In genomic region chr6:100155676-100156075, GRCm38 (mm10) we compare ENCODE assay signal across 7 mouse cellular contexts.
A peak's percentile ranks its signal among the peaks of the same experiment; 100 is the strongest.
DNase-seq lines count a peak whose midpoint lies in the region; ATAC-seq and TF ChIP-seq lines count a peak whose summit lies in the region.

No protein-coding gene starts in this region.

- TF ChIP-seq POLR2A in ES-Bruce4 (IDR thresholded peaks at IDR 0.05; ENCODE audit: insufficient read depth, low read length), result no peak

- TF ChIP-seq CTCF in ES-Bruce4 (IDR thresholded peaks at IDR 0.05; ENCODE audit: low read depth, low read length), result no peak
- no peak for TF ChIP-seq CTCF in layer of hippocampus, adult 2 months (conservative IDR thresholded peaks at IDR 0.05)

- no peak for ATAC-seq in heart, embryonic 14.5 days (ENCODE audit: insufficient number of reproducible peaks, insufficient read depth, low FRiP score, low read depth)
- ATAC-seq in megakaryocyte progenitor cell, adult 5-6 weeks (replicated peaks; ENCODE audit: poor library complexity), result peak; percentile 14; the same call in 1 of the 2 replicates

- H3K27me3 ChIP-seq in ES-Bruce4 (ENCODE audit: control insufficient read depth, insufficient read depth, low read length, poor library complexity, severe bottlenecking), result no peaks in the 10 kb centered on the region
- H3K27me3 ChIP-seq in heart, embryonic 14.5 days (ENCODE audit: control insufficient read depth, insufficient read depth, low read length), result no peaks in the 10 kb centered on the region

- WGBS in heart, embryonic 14.5 days, result 61% methylated on average over 20 of the region's 20 CpGs

- H3K9me3 ChIP-seq in ES-Bruce4 (replicated peaks; ENCODE audit: control insufficient read depth, insufficient read depth, low read length, poor library complexity, severe bottlenecking), result no peaks in the 10 kb centered on the region
- H3K9me3 ChIP-seq in heart, embryonic 14.5 days (ENCODE audit: control insufficient read depth, low read length), result no peaks in the 10 kb centered on the region

- no peak for TF ChIP-seq EP300 in ES-Bruce4 (IDR thresholded peaks at IDR 0.05; ENCODE audit: insufficient read depth, low read depth, low read length)

- H3K9ac ChIP-seq in ES-Bruce4 (ENCODE audit: low read depth, poor library complexity, severe bottlenecking), result peak overlapping the region; percentile 41
- H3K9ac ChIP-seq in heart, embryonic 14.5 days (ENCODE audit: low read length), result no peak overlapping the region

- H3K27ac ChIP-seq in ES-Bruce4 (ENCODE audit: insufficient read depth, low read length), result no peak overlapping the region
- peak overlapping the region; percentile 40 to 42; a peak in 1 of 4 replicates for H3K27ac ChIP-seq in heart, embryonic 14.5 days (replicated peaks in 1 of 2; ENCODE audit: control insufficient read depth in 1 of 2, insufficient read depth in 1 of 2, low read depth in 2 of 2, low read length in 2 of 2)
- H3K27ac ChIP-seq in layer of hippocampus, adult 2 months, result no peak overlapping the region

- no peaks in the 10 kb centered on the region for H3K36me3 ChIP-seq in ES-Bruce4 (ENCODE audit: control insufficient read depth, insufficient read depth, low read length, poor library complexity, severe bottlenecking)
- no peaks in the 10 kb centered on the region for H3K36me3 ChIP-seq in heart, embryonic 14.5 days (ENCODE audit: control insufficient read depth, insufficient read depth, low read length)

- peak; percentile 27 to 43 for DNase-seq in adrenal gland, adult 18-20 months (ENCODE audit: low spot score in 2 of 2)
- DNase-seq in kidney, postnatal 14 days, result peak; percentile 85
- no peak for DNase-seq in layer of hippocampus, adult 2 months (ENCODE audit: low spot score in 2 of 2)
- DNase-seq in cerebellum, adult 9-10 months, result no peak

- H3K4me2 ChIP-seq in heart, embryonic 14.5 days (ENCODE audit: low read length), result 0 out of 2 replicates have a peak overlapping the region, but pooled peaks have one; percentile 11

- H3K4me3 ChIP-seq in ES-Bruce4 (ENCODE audit: low read depth, low read length), result peak overlapping the region; percentile 46
- H3K4me3 ChIP-seq in heart, embryonic 14.5 days (ENCODE audit: control insufficient read depth in 1 of 2, insufficient read depth in 1 of 2, low read depth in 1 of 2, low read length in 2 of 2), result no peak overlapping the region
- H3K4me3 ChIP-seq in layer of hippocampus, adult 2 months, result no peak overlapping the region

- H3K4me1 ChIP-seq in ES-Bruce4 (ENCODE audit: control insufficient read depth, insufficient read depth, low read length), result peaks cover 4% of the 10 kb centered on the region
- H3K4me1 ChIP-seq in heart, embryonic 14.5 days (ENCODE audit: control insufficient read depth in 2 of 2, insufficient read depth in 2 of 2, low read length in 2 of 2), result peaks cover 18 to 21% of the 10 kb centered on the region in 2 experiments

Comparison
In these comparisons a context has a peak if more than half of its experiments do, and no peak if none do; other contexts are left out.
1. H3K27ac ChIP-seq: peak in heart, embryonic 14.5 days (2 of 2); none in ES-Bruce4 (single experiment) and layer of hippocampus, adult 2 months (single experiment).
2. DNase-seq: peak in adrenal gland, adult 18-20 months (2 of 2) and kidney, postnatal 14 days (single experiment); none in layer of hippocampus, adult 2 months (0 of 2) and cerebellum, adult 9-10 months (single experiment).